ENCODE assay signal across 29 mouse cellular contexts in genomic region chr11:54817449-54817848, GRCm38 (mm10). TPM values are rescaled to one million over a fixed set of nuclear protein-coding genes. Genes with fewer than 3 reads are reported as not detected.
A peak's percentile ranks its signal among the peaks of the same experiment; 100 is the strongest.
DNase-seq lines count a peak whose midpoint lies in the region; ATAC-seq and TF ChIP-seq lines count a peak whose summit lies in the region.
"Had no signal": no experiment of that assay in that cellular context is flagged by ENCODE, and none has a peak within 500 bp of the region (broad histone marks: within the 10 kb centered on the region; RNA-seq: fewer than 3 reads in every experiment).

No protein-coding gene starts in this region.

- no peaks in the 10 kb centered on the region for H3K27me3 ChIP-seq in embryonic facial prominence, embryonic 14.5 days (replicated peaks; ENCODE audit: control insufficient read depth, insufficient read depth, low read length)
- H3K27me3 ChIP-seq in embryonic facial prominence, embryonic 10.5 days (replicated peaks; ENCODE audit: low read depth, poor library complexity, severe bottlenecking): no peaks in the 10 kb centered on the region
- no peaks in the 10 kb centered on the region for H3K27me3 ChIP-seq in hindbrain, postnatal 0 days (ENCODE audit: insufficient read depth, low read length)
- no peaks in the 10 kb centered on the region for H3K27me3 ChIP-seq in hindbrain, embryonic 11.5 days (ENCODE audit: control insufficient read depth, insufficient read depth, low read length)
- H3K27me3 ChIP-seq in midbrain, embryonic 14.5 days (ENCODE audit: control insufficient read depth, insufficient read depth, low read length): no peaks in the 10 kb centered on the region
- no peaks in the 10 kb centered on the region for H3K27me3 ChIP-seq in midbrain, embryonic 11.5 days (ENCODE audit: control insufficient read depth, insufficient read depth, low read length)
- H3K27me3 ChIP-seq: embryonic facial prominence, embryonic 12.5 days; heart, embryonic 15.5 days; hindbrain, embryonic 15.5 days; intestine, embryonic 15.5 days; limb, embryonic 15.5 days; lung, embryonic 15.5 days; neural tube, embryonic 15.5 days had no signal

- no peak for ATAC-seq in embryonic facial prominence, embryonic 14.5 days (ENCODE audit: low read depth)
- ATAC-seq in hindbrain, postnatal 0 days: no peak
- no peak for ATAC-seq in hindbrain, embryonic 11.5 days (ENCODE audit: low FRiP score)
- ATAC-seq in midbrain, embryonic 14.5 days (ENCODE audit: low FRiP score, low TSS enrichment): no peak
- no peak for ATAC-seq in midbrain, embryonic 11.5 days (ENCODE audit: low FRiP score)
- ATAC-seq: intestine, embryonic 15.5 days had no signal

- H3K36me3 ChIP-seq in embryonic facial prominence, embryonic 14.5 days (ENCODE audit: control insufficient read depth, insufficient read depth, low read length): no peaks in the 10 kb centered on the region
- H3K36me3 ChIP-seq in embryonic facial prominence, embryonic 10.5 days (replicated peaks): no peaks in the 10 kb centered on the region
- no peaks in the 10 kb centered on the region for H3K36me3 ChIP-seq in hindbrain, postnatal 0 days (ENCODE audit: insufficient read depth, low read length)
- H3K36me3 ChIP-seq in hindbrain, embryonic 11.5 days (ENCODE audit: control insufficient read depth, insufficient read depth, low read length): no peaks in the 10 kb centered on the region
- H3K36me3 ChIP-seq in midbrain, embryonic 14.5 days (ENCODE audit: control insufficient read depth, insufficient read depth, low read length): no peaks in the 10 kb centered on the region
- no peaks in the 10 kb centered on the region for H3K36me3 ChIP-seq in midbrain, embryonic 11.5 days (ENCODE audit: control insufficient read depth, insufficient read depth, low read length)
- H3K36me3 ChIP-seq: embryonic facial prominence, embryonic 12.5 days; forebrain, embryonic 10.5 days; heart, embryonic 15.5 days; hindbrain, embryonic 15.5 days; intestine, embryonic 15.5 days; limb, embryonic 10.5 days; limb, embryonic 15.5 days; lung, embryonic 15.5 days; neural tube, embryonic 15.5 days had no signal

- H3K4me1 ChIP-seq in embryonic facial prominence, embryonic 14.5 days (ENCODE audit: control insufficient read depth, insufficient read depth, low read length): no peaks in the 10 kb centered on the region
- H3K4me1 ChIP-seq in embryonic facial prominence, embryonic 10.5 days: peaks cover 16% of the 10 kb centered on the region
- peaks cover 4% of the 10 kb centered on the region; the same call in 1 of the 2 replicates for H3K4me1 ChIP-seq in hindbrain, postnatal 0 days (ENCODE audit: insufficient read depth, low read length)
- peaks cover 7% of the 10 kb centered on the region for H3K4me1 ChIP-seq in hindbrain, embryonic 11.5 days (replicated peaks; ENCODE audit: control insufficient read depth, insufficient read depth, low read length)
- H3K4me1 ChIP-seq in midbrain, embryonic 14.5 days (ENCODE audit: control insufficient read depth, insufficient read depth, low read length): peaks cover 10% of the 10 kb centered on the region
- H3K4me1 ChIP-seq in midbrain, embryonic 11.5 days (ENCODE audit: control insufficient read depth, insufficient read depth, low read length): peaks cover 11% of the 10 kb centered on the region
- H3K4me1 ChIP-seq: embryonic facial prominence, embryonic 12.5 days; limb, embryonic 15.5 days; lung, embryonic 15.5 days had no signal

- no peaks in the 10 kb centered on the region for H3K9me3 ChIP-seq in embryonic facial prominence, embryonic 14.5 days (ENCODE audit: control insufficient read depth, low read length)
- H3K9me3 ChIP-seq in embryonic facial prominence, embryonic 10.5 days: no peaks in the 10 kb centered on the region
- H3K9me3 ChIP-seq in hindbrain, postnatal 0 days (ENCODE audit: low read length): peaks cover 3% of the 10 kb centered on the region; the same call in 1 of the 2 replicates
- H3K9me3 ChIP-seq in hindbrain, embryonic 11.5 days (ENCODE audit: control insufficient read depth, low read length): no peaks in the 10 kb centered on the region
- no peaks in the 10 kb centered on the region for H3K9me3 ChIP-seq in midbrain, embryonic 14.5 days (ENCODE audit: control insufficient read depth, low read length)
- H3K9me3 ChIP-seq in midbrain, embryonic 11.5 days (ENCODE audit: control insufficient read depth, low read length): no peaks in the 10 kb centered on the region
- H3K9me3 ChIP-seq: embryonic facial prominence, embryonic 12.5 days; heart, embryonic 15.5 days; hindbrain, embryonic 15.5 days; intestine, embryonic 15.5 days; limb, embryonic 10.5 days; limb, embryonic 15.5 days; lung, embryonic 15.5 days; neural tube, embryonic 15.5 days had no signal

- WGBS in embryonic facial prominence, embryonic 14.5 days: 63% methylated on average over 4 of the region's 4 CpGs
- 84% methylated on average over 4 of the region's 4 CpGs for WGBS in embryonic facial prominence, embryonic 10.5 days
- 33% methylated on average over 4 of the region's 4 CpGs for whole genome bisulfite sequencing in hindbrain, postnatal 0 days
- 83% methylated on average over 4 of the region's 4 CpGs for WGBS in hindbrain, embryonic 11.5 days
- 52% methylated on average over 4 of the region's 4 CpGs for WGBS in midbrain, embryonic 14.5 days
- WGBS in midbrain, embryonic 11.5 days: 79% methylated on average over 4 of the region's 4 CpGs

- no peak for TF ChIP-seq CTCF in hindbrain, postnatal 0 days (IDR thresholded peaks at IDR 0.05; ENCODE audit: low read depth)

- H3K4me3 ChIP-seq in embryonic facial prominence, embryonic 14.5 days (ENCODE audit: low read depth, low read length): no peak overlapping the region
- H3K4me3 ChIP-seq in embryonic facial prominence, embryonic 10.5 days: no peak overlapping the region
- no peak overlapping the region for H3K4me3 ChIP-seq in hindbrain, postnatal 0 days (ENCODE audit: low read length)
- H3K4me3 ChIP-seq in hindbrain, embryonic 11.5 days (ENCODE audit: low read depth, low read length): no peak overlapping the region
- no peak overlapping the region for H3K4me3 ChIP-seq in midbrain, embryonic 14.5 days (replicated peaks; ENCODE audit: low read depth, low read length)
- H3K4me3 ChIP-seq in midbrain, embryonic 11.5 days (ENCODE audit: low read depth, low read length): no peak overlapping the region
- H3K4me3 ChIP-seq: embryonic facial prominence, embryonic 12.5 days; forebrain, embryonic 10.5 days; heart, embryonic 15.5 days; hindbrain, embryonic 15.5 days; intestine, embryonic 15.5 days; limb, embryonic 10.5 days; limb, embryonic 15.5 days; lung, embryonic 15.5 days; megakaryocyte, embryonic 14.5 days; neural tube, embryonic 15.5 days had no signal

- H3K9ac ChIP-seq in embryonic facial prominence, embryonic 14.5 days (ENCODE audit: low read depth, low read length): no peak overlapping the region
- no peak overlapping the region for H3K9ac ChIP-seq in hindbrain, postnatal 0 days (replicated peaks; ENCODE audit: low read length)
- no peak overlapping the region for H3K9ac ChIP-seq in hindbrain, embryonic 11.5 days (ENCODE audit: low read depth, low read length)
- no peak overlapping the region for H3K9ac ChIP-seq in midbrain, embryonic 14.5 days (replicated peaks; ENCODE audit: low read length)
- H3K9ac ChIP-seq in midbrain, embryonic 11.5 days (ENCODE audit: low read length): no peak overlapping the region
- H3K9ac ChIP-seq: embryonic facial prominence, embryonic 12.5 days; heart, embryonic 15.5 days; hindbrain, embryonic 15.5 days; intestine, embryonic 15.5 days; limb, embryonic 15.5 days; liver, embryonic 14.5 days; lung, embryonic 15.5 days; neural tube, embryonic 15.5 days had no signal

- no peak overlapping the region for H3K27ac ChIP-seq in embryonic facial prominence, embryonic 14.5 days (replicated peaks; ENCODE audit: low read depth, low read length)
- no peak overlapping the region for H3K27ac ChIP-seq in embryonic facial prominence, embryonic 10.5 days (replicated peaks)
- no peak overlapping the region for H3K27ac ChIP-seq in hindbrain, postnatal 0 days
- no peak overlapping the region for H3K27ac ChIP-seq in hindbrain, embryonic 11.5 days (ENCODE audit: low read depth, low read length)
- H3K27ac ChIP-seq in midbrain, embryonic 14.5 days (replicated peaks; ENCODE audit: low read depth, low read length): no peak overlapping the region
- no peak overlapping the region for H3K27ac ChIP-seq in midbrain, embryonic 11.5 days (ENCODE audit: low read depth, low read length)
- H3K27ac ChIP-seq: embryonic facial prominence, embryonic 12.5 days; forebrain, embryonic 10.5 days; heart, embryonic 15.5 days; hindbrain, embryonic 15.5 days; intestine, embryonic 15.5 days; kidney, postnatal 0 days; limb, embryonic 10.5 days; limb, embryonic 15.5 days; liver, embryonic 14.5 days; lung, embryonic 15.5 days; neural tube, embryonic 15.5 days had no signal

- H3K4me2 ChIP-seq in embryonic facial prominence, embryonic 14.5 days (ENCODE audit: low read depth, low read length): no peak overlapping the region
- H3K4me2 ChIP-seq in hindbrain, postnatal 0 days (ENCODE audit: low read depth, low read length): no peak overlapping the region
- H3K4me2 ChIP-seq in hindbrain, embryonic 11.5 days (replicated peaks; ENCODE audit: low read depth, low read length): no peak overlapping the region
- H3K4me2 ChIP-seq in midbrain, embryonic 14.5 days (ENCODE audit: low read length): no peak overlapping the region
- H3K4me2 ChIP-seq in midbrain, embryonic 11.5 days: no peak overlapping the region
- H3K4me2 ChIP-seq: embryonic facial prominence, embryonic 12.5 days; heart, embryonic 15.5 days; hindbrain, embryonic 15.5 days; intestine, embryonic 15.5 days; limb, embryonic 15.5 days; lung, embryonic 15.5 days; neural tube, embryonic 15.5 days had no signal

- peak; percentile 11 for DNase-seq in embryonic facial prominence, embryonic 14.5 days (ENCODE audit: low spot score)
- no peak for DNase-seq in embryonic facial prominence, embryonic 10.5 days (ENCODE audit: low spot score)
- DNase-seq in hindbrain, postnatal 0 days (ENCODE audit: low spot score): peak; percentile 60
- DNase-seq in hindbrain, embryonic 11.5 days (ENCODE audit: low spot score): no peak
- peak; percentile 52 for DNase-seq in midbrain, embryonic 14.5 days
- no peak for DNase-seq in midbrain, embryonic 11.5 days (ENCODE audit: low spot score, missing footprints)
- DNase-seq in MN1 (ENCODE audit: low spot score): peak; percentile 66
- no peak for DNase-seq in liver
- DNase-seq: adrenal gland, postnatal 25 days; cerebellum, adult 8-10 months; cerebellum, postnatal 36 days; gastrocnemius, postnatal 14 days; kidney, adult 8-10 months; kidney, postnatal 4 days; lung, postnatal 4 days; right cerebral cortex, postnatal 14 days; thymus, postnatal 4 days had no signal

RNA-seq across cellular contexts. Expression of gene Cdc42se2, which starts 30.0 kb away (rescaled TPM):
- polyA plus RNA-seq in embryonic facial prominence, embryonic 14.5 days (2014; fragmentation: Nextera tagmentation; extraction: Ambion mirVana): 72.1 and 84.3 TPM in 2 replicates
- polyA plus RNA-seq in embryonic facial prominence, embryonic 10.5 days (2016; fragmentation: Nextera tagmentation; extraction: Ambion mirVana): 144 and 160 TPM in 2 replicates
- total RNA-seq in hindbrain, postnatal 0 days (2014; rRNA removed): 141 and 144 TPM in 2 replicates
- polyA plus RNA-seq in hindbrain, postnatal 0 days (2015; fragmentation: Nextera tagmentation; extraction: Ambion mirVana): 139 TPM in 2 replicates
- 245 and 257 TPM in 2 replicates for polyA plus RNA-seq in hindbrain, embryonic 11.5 days (2014; fragmentation: Nextera tagmentation; extraction: Ambion mirVana)
- polyA plus RNA-seq in midbrain, embryonic 14.5 days (2014; fragmentation: Nextera tagmentation; extraction: Ambion mirVana): 147 and 201 TPM in 2 replicates
- 259 and 281 TPM in 2 replicates for polyA plus RNA-seq in midbrain, embryonic 11.5 days (2014; fragmentation: Nextera tagmentation; extraction: Ambion mirVana)

RNA-seq across cellular contexts. Expression of gene Lyrm7, which starts 43.3 kb away (rescaled TPM):
- polyA plus RNA-seq in embryonic facial prominence, embryonic 14.5 days (2014; fragmentation: Nextera tagmentation; extraction: Ambion mirVana): 10.6 and 11.3 TPM in 2 replicates
- 6.7 and 6.9 TPM in 2 replicates for polyA plus RNA-seq in embryonic facial prominence, embryonic 10.5 days (2016; fragmentation: Nextera tagmentation; extraction: Ambion mirVana)
- 2.6 and 3.1 TPM in 2 replicates for total RNA-seq in hindbrain, postnatal 0 days (2014; rRNA removed)
- polyA plus RNA-seq in hindbrain, postnatal 0 days (2015; fragmentation: Nextera tagmentation; extraction: Ambion mirVana): 5.1 and 5.7 TPM in 2 replicates
- 9.7 and 11.2 TPM in 2 replicates for polyA plus RNA-seq in hindbrain, embryonic 11.5 days (2014; fragmentation: Nextera tagmentation; extraction: Ambion mirVana)
- polyA plus RNA-seq in midbrain, embryonic 14.5 days (2014; fragmentation: Nextera tagmentation; extraction: Ambion mirVana): 14.4 and 15.6 TPM in 2 replicates
- polyA plus RNA-seq in midbrain, embryonic 11.5 days (2014; fragmentation: Nextera tagmentation; extraction: Ambion mirVana): 5.2 and 5.8 TPM in 2 replicates

RNA-seq across cellular contexts. Expression of gene Hint1, which starts 48.7 kb away (rescaled TPM):
- polyA plus RNA-seq in embryonic facial prominence, embryonic 14.5 days (2014; fragmentation: Nextera tagmentation; extraction: Ambion mirVana): 583 and 620 TPM in 2 replicates
- polyA plus RNA-seq in embryonic facial prominence, embryonic 10.5 days (2016; fragmentation: Nextera tagmentation; extraction: Ambion mirVana): 643 and 644 TPM in 2 replicates
- 521 and 547 TPM in 2 replicates for total RNA-seq in hindbrain, postnatal 0 days (2014; rRNA removed)
- 1,077 and 1,085 TPM in 2 replicates for polyA plus RNA-seq in hindbrain, postnatal 0 days (2015; fragmentation: Nextera tagmentation; extraction: Ambion mirVana)
- polyA plus RNA-seq in hindbrain, embryonic 11.5 days (2014; fragmentation: Nextera tagmentation; extraction: Ambion mirVana): 654 and 669 TPM in 2 replicates
- polyA plus RNA-seq in midbrain, embryonic 14.5 days (2014; fragmentation: Nextera tagmentation; extraction: Ambion mirVana): 751 and 917 TPM in 2 replicates
- polyA plus RNA-seq in midbrain, embryonic 11.5 days (2014; fragmentation: Nextera tagmentation; extraction: Ambion mirVana): 694 and 720 TPM in 2 replicates

Comparison
In these comparisons a context has a peak if more than half of its experiments do, and no peak if none do; other contexts are left out.
1. DNase-seq: peak in embryonic facial prominence, embryonic 14.5 days (single experiment), hindbrain, postnatal 0 days (single experiment), midbrain, embryonic 14.5 days (single experiment) and MN1 (single experiment); none in embryonic facial prominence, embryonic 10.5 days (single experiment), hindbrain, embryonic 11.5 days (single experiment), midbrain, embryonic 11.5 days (single experiment) and liver (single experiment).